Mouse (Mus musculus) thymus, adult 2 months (tissue): ENCODE results near the gene Hectd3.

ENCODE experiments used
- CTCF ChIP-seq: fragments of 200-500 bp; IDR thresholded peaks from 2 replicates; pipeline ENCODE4 v1.5.1; 2012; ENCODE audit warnings: mild to moderate bottlenecking, control low read depth, low read length, moderate library complexity, borderline replicate concordance; ENCODE audit not compliant: control insufficient read depth, poor library complexity, insufficient read depth; ENCODE audit errors: extremely low read depth
- POLR2A ChIP-seq: fragments of 200-500 bp; IDR thresholded peaks from 2 replicates; pipeline ENCODE4 v1.6.1; 2012; ENCODE audit warnings: mild to moderate bottlenecking, low read length, control low read depth, moderate library complexity; ENCODE audit not compliant: control insufficient read depth, poor library complexity, insufficient read depth; ENCODE audit errors: extremely low read depth

DNA sequence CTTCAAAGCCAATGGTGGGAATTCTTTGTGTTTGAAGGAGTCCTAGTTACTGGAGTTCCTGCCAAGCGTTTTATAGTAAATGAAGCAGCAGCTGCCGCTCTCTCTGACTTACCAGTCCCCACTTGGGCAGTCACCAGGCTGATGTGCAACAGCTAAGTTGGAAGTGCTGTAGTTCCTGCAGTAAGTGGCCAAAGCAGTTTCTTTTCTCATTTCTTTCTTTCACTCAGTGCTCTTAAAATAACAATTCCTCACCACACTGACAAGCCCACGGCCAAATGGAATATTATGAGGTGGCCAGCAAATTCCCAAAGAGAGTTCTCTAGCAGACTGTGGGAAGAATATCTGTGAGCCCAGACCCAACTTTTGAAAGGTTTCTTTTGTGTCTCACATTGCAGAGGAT, 11.9 kb downstream of the Hectd3 start:
- no peak for TF ChIP-seq CTCF
- no peak for TF ChIP-seq POLR2A
